26 mouse cellular contexts compared by ENCODE assay signal in the genomic region with DNA sequence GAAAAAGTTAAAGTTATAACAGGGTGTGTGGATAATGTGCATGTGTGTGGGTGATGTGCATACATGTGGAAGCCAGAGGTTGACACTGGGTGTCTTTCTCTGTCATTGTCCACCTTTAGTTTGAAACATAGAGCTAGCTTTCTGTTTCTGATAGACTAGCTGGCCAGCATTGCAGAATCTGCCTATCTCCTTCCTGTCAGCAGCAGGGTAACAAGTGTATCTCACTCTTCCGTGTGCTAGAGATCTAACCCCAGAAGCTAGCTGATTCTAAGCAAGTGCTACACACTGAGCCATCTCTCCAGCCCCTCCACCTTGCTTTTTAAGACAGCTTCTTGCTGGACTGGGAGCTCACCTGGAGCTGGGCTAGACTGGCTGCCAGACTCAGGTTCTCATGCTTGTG. TPM values are rescaled to one million over a fixed set of nuclear protein-coding genes. Genes with fewer than 3 reads are reported as not detected.
DNase-seq lines count a peak whose midpoint lies in the region; ATAC-seq and TF ChIP-seq lines count a peak whose summit lies in the region.
"Had no signal": no experiment of that assay in that cellular context is flagged by ENCODE, and none has a peak within 500 bp of the region (broad histone marks: within the 10 kb centered on the region; RNA-seq: fewer than 3 reads in every experiment).

No protein-coding gene starts in this region.

- H3K4me3 ChIP-seq in liver, embryonic 14.5 days (ENCODE audit: insufficient read depth in 1 of 2, low read depth in 2 of 2, low read length in 2 of 2): no peak overlapping the region
- H3K4me3 ChIP-seq: embryonic facial prominence, embryonic 13.5 days; erythroblast, embryonic 14.5 days; heart, embryonic 10.5 days; heart, embryonic 15.5 days; hindbrain, embryonic 12.5 days; left cerebral cortex, adult 2 months; limb, embryonic 15.5 days; midbrain, embryonic 12.5 days had no signal

- H3K27me3 ChIP-seq in liver, embryonic 14.5 days (ENCODE audit: control insufficient read depth, insufficient read depth, low read length): no peaks in the 10 kb centered on the region
- H3K27me3 ChIP-seq: embryonic facial prominence, embryonic 13.5 days; heart, embryonic 15.5 days; hindbrain, embryonic 12.5 days; limb, embryonic 15.5 days; midbrain, embryonic 12.5 days had no signal

- H3K36me3 ChIP-seq in liver, embryonic 14.5 days (replicated peaks; ENCODE audit: control insufficient read depth, insufficient read depth, low read depth): no peaks in the 10 kb centered on the region
- H3K36me3 ChIP-seq: embryonic facial prominence, embryonic 13.5 days; heart, embryonic 15.5 days; hindbrain, embryonic 12.5 days; limb, embryonic 15.5 days; midbrain, embryonic 12.5 days had no signal

- TF ChIP-seq CTCF in liver, embryonic 14.5 days (IDR thresholded peaks at IDR 0.05; ENCODE audit: low read depth): no peak

- no peak overlapping the region for H3K27ac ChIP-seq in liver, embryonic 14.5 days
- H3K27ac ChIP-seq: embryonic facial prominence, embryonic 13.5 days; heart, embryonic 10.5 days; heart, embryonic 15.5 days; hindbrain, embryonic 12.5 days; hindbrain, postnatal 0 days; left cerebral cortex, adult 2 months; limb, embryonic 15.5 days; macrophage; midbrain, embryonic 12.5 days had no signal

- ATAC-seq in liver, embryonic 14.5 days (ENCODE audit: insufficient read depth): 0 out of 2 replicates have a peak, but pooled peaks have one; percentile 23
- ATAC-seq in activated CD4-positive, CD25-positive, alpha-beta regulatory T cell, adult 4 months: peak; percentile 55
- peak; percentile 94 for ATAC-seq in megakaryocyte progenitor cell, adult 5-6 weeks (replicated peaks; ENCODE audit: poor library complexity)
- ATAC-seq: forebrain, postnatal 0 days; hindbrain, postnatal 0 days; intestine, embryonic 16.5 days had no signal

- no peak overlapping the region for H3K9ac ChIP-seq in liver, embryonic 14.5 days (replicated peaks)
- H3K9ac ChIP-seq: embryonic facial prominence, embryonic 13.5 days; forebrain, postnatal 0 days; heart, embryonic 15.5 days; hindbrain, embryonic 12.5 days; limb, embryonic 15.5 days; midbrain, embryonic 12.5 days had no signal

- TF ChIP-seq EP300 in liver, embryonic 14.5 days (IDR thresholded peaks at IDR 0.05; ENCODE audit: low read depth): no peak

- H3K4me2 ChIP-seq in liver, embryonic 14.5 days (ENCODE audit: low read depth): no peak overlapping the region
- H3K4me2 ChIP-seq: embryonic facial prominence, embryonic 13.5 days; heart, embryonic 15.5 days; hindbrain, embryonic 12.5 days; limb, embryonic 15.5 days; midbrain, embryonic 12.5 days had no signal

- peaks cover 3 to 23% of the 10 kb centered on the region in 2 experiments for H3K4me1 ChIP-seq in liver, embryonic 14.5 days (replicated peaks; ENCODE audit: control insufficient read depth in 2 of 2, insufficient read depth in 2 of 2, low read length in 1 of 2)

- 21% methylated on average over 1 of the region's 1 CpGs for WGBS in liver, embryonic 14.5 days (ENCODE audit: insufficient replicate concordance)

- no peaks in the 10 kb centered on the region for H3K9me3 ChIP-seq in liver, embryonic 14.5 days (ENCODE audit: control insufficient read depth, low read length)
- H3K9me3 ChIP-seq: embryonic facial prominence, embryonic 13.5 days; heart, embryonic 10.5 days; heart, embryonic 15.5 days; hindbrain, embryonic 12.5 days; limb, embryonic 15.5 days; midbrain, embryonic 12.5 days had no signal

- DNase-seq in liver, embryonic 14.5 days (ENCODE audit: low read depth in 3 of 3, low spot score in 3 of 3): no peak
- DNase-seq in liver: no peak
- DNase-seq in layer of hippocampus, postnatal 36 days: no peak
- DNase-seq in spleen, postnatal 36 days (ENCODE audit: low spot score in 2 of 2): no peak
- DNase-seq: adrenal gland, postnatal 25 days; B cell, adult 2 months; cerebellum, adult 11-12 months; cerebellum, adult 9-11 months; forebrain, postnatal 0 days; heart, postnatal 36 days; layer of hippocampus, adult 9-11 months; lung, adult 2 months; lung, postnatal 10 days had no signal

RNA-seq across cellular contexts. Expression of a gene that starts 11.6 kb away (rescaled TPM):
- polyA plus RNA-seq in liver, embryonic 14.5 days (2012; rRNA removed): 2.5 and 3.3 TPM in 2 replicates
- polyA plus RNA-seq in liver, embryonic 14.5 days (2014; fragmentation: Nextera tagmentation; extraction: Ambion mirVana): 2.1 and 2.2 TPM in 2 replicates
- 10 to 100 TPM; 19.6 to 27.1 TPM for polyA plus RNA-seq in activated CD4-positive, CD25-positive, alpha-beta regulatory T cell, adult 4 months (2017; shearing (Covaris generic))
- 71.1 and 75.3 TPM in 2 replicates for total RNA-seq in megakaryocyte progenitor cell, adult 5-6 weeks (2015)
- total RNA-seq in megakaryocyte progenitor cell, adult 5-6 weeks (2017): 61.4 and 66.6 TPM in 2 replicates
- total RNA-seq in layer of hippocampus, postnatal 36 days (2021): 10 to 100 TPM; 23.0 to 23.6 TPM

Comparison
In these comparisons a context has a peak if more than half of its experiments do, and no peak if none do; other contexts are left out.
1. ATAC-seq: peak in every context shown above with its lines; median percentile 94 in megakaryocyte progenitor cell, adult 5-6 weeks; 55 in activated CD4-positive, CD25-positive, alpha-beta regulatory T cell, adult 4 months; 23 in liver, embryonic 14.5 days.